Mouse (Mus musculus) CH12.LX (cell line): Measurements from ENCODE around the gene Gm11032. TPM values are rescaled to one million over a fixed set of nuclear protein-coding genes. Genes with fewer than 3 reads are reported as not detected.

ENCODE experiments used
- DNase-seq: peaks from one replicate; pipeline ENCODE4 v3.0.0-alpha.2; 2013; ENCODE audit errors: extremely low read depth
- H3K27ac ChIP-seq: 2 replicates; pipeline ENCODE4 v1.5.1; 2012; ENCODE audit warnings: low read depth, mild to moderate bottlenecking, control low read depth, moderate library complexity; ENCODE audit not compliant: insufficient read depth
- H3K27me3 ChIP-seq: replicated peaks from 2 replicates; pipeline ENCODE3; 2012; ENCODE audit warnings: inconsistent platforms
- H3K36me3 ChIP-seq, 2 experiments: replicated peaks in 1 of 2; 2 replicates each; pipeline versions ENCODE3 to v1.6.1; 2012; ENCODE audit warnings: inconsistent platforms in 1 of 2, low read length in 1 of 2, mild to moderate bottlenecking in 1 of 2, mixed read lengths in 1 of 2, moderate library complexity in 1 of 2; ENCODE audit not compliant: control insufficient read depth in 1 of 2, insufficient read depth in 1 of 2
- H3K4me1 ChIP-seq, 2 experiments: 2 replicates each; pipeline ENCODE4 v1.6.1; 2012; ENCODE audit warnings: inconsistent platforms in 1 of 2, moderate library complexity in 1 of 2; ENCODE audit not compliant: insufficient read depth in 2 of 2, control insufficient read depth in 1 of 2
- H3K4me2 ChIP-seq: 2 replicates; pipeline ENCODE4 v1.6.1; 2012; ENCODE audit warnings: low read depth, mild to moderate bottlenecking, control low read depth; ENCODE audit not compliant: poor library complexity, insufficient read depth, severe bottlenecking
- H3K4me3 ChIP-seq, 3 experiments: fragments of 150-350 bp in 1 of 3; sonication (generic) in 1 of 3; replicated peaks in 1 of 3; 2 replicates each; pipeline versions ENCODE3 to v1.5.1; 2011 to 2012; ENCODE audit warnings: low read depth in 2 of 3, low read length in 2 of 3, mild to moderate bottlenecking in 2 of 3, moderate library complexity in 2 of 3, control low read depth in 1 of 3, improper control_type of control experiment in 1 of 3, inconsistent platforms in 1 of 3, mixed read lengths in 1 of 3; ENCODE audit not compliant: poor library complexity in 1 of 3
- H3K79me2 ChIP-seq: replicated peaks from 2 replicates; pipeline ENCODE4 v1.6.1; 2012; ENCODE audit warnings: mild to moderate bottlenecking, moderate library complexity; ENCODE audit not compliant: control insufficient read depth, poor library complexity, insufficient read depth, severe bottlenecking; ENCODE audit errors: extremely low read depth
- H3K9ac ChIP-seq: 2 replicates; pipeline ENCODE4 v1.6.1; 2012; ENCODE audit warnings: low read depth, mild to moderate bottlenecking, control low read depth, moderate library complexity; ENCODE audit not compliant: insufficient read depth
- H3K9me3 ChIP-seq: replicated peaks from 2 replicates; pipeline ENCODE3; 2012; ENCODE audit warnings: low read length, inconsistent platforms, mixed read lengths
- CHD2 ChIP-seq: IDR thresholded peaks from 2 replicates; pipeline ENCODE4 v1.6.1; 2011; ENCODE audit warnings: low read length, improper control_type of control experiment
- GABPA ChIP-seq: IDR thresholded peaks from 2 replicates; pipeline ENCODE4 v1.6.1; 2012; ENCODE audit warnings: low read depth, low read length, improper control_type of control experiment, inconsistent platforms; ENCODE audit not compliant: insufficient replicate concordance
- HCFC1 ChIP-seq: IDR thresholded peaks from 2 replicates; pipeline ENCODE4 v1.6.1; 2012; ENCODE audit warnings: low read depth, mild to moderate bottlenecking, inconsistent platforms, low read length, improper control_type of control experiment
- IRF4 ChIP-seq: IDR thresholded peaks from 2 replicates; pipeline ENCODE4 v1.6.1; 2014; ENCODE audit warnings: low read depth, mild to moderate bottlenecking, inconsistent platforms, low read length, improper control_type of control experiment
- JUN ChIP-seq: IDR thresholded peaks from 2 replicates; pipeline ENCODE4 v1.6.1; 2011; ENCODE audit warnings: low read depth, mild to moderate bottlenecking, low read length, improper control_type of control experiment, moderate library complexity; ENCODE audit not compliant: insufficient read depth
- KAT2A ChIP-seq: IDR thresholded peaks from 2 replicates; pipeline ENCODE4 v1.6.1; 2012; ENCODE audit warnings: low read length, improper control_type of control experiment, inconsistent platforms; ENCODE audit not compliant: insufficient replicate concordance
- MAFK ChIP-seq: IDR thresholded peaks from 2 replicates; pipeline ENCODE4 v1.6.1; 2011; ENCODE audit warnings: low read length, improper control_type of control experiment; ENCODE audit not compliant: insufficient replicate concordance
- MXI1 ChIP-seq: IDR thresholded peaks from 2 replicates; pipeline ENCODE4 v1.6.1; 2011; ENCODE audit warnings: mild to moderate bottlenecking, low read depth, low read length, improper control_type of control experiment
- MYC ChIP-seq: IDR thresholded peaks from 2 replicates; pipeline ENCODE4 v1.6.1; 2011; ENCODE audit warnings: low read depth, mild to moderate bottlenecking, improper control_type of control experiment, low read length
- PAX5 ChIP-seq: IDR thresholded peaks from 2 replicates; pipeline ENCODE4 v1.6.1; 2012; ENCODE audit warnings: low read length, inconsistent platforms, mixed read lengths
- POLR2A ChIP-seq: IDR thresholded peaks from 2 replicates; pipeline ENCODE4 v1.6.1; 2011; ENCODE audit warnings: low read depth, mild to moderate bottlenecking, improper control_type of control experiment, low read length
- POLR2AphosphoS2 ChIP-seq: IDR thresholded peaks from 2 replicates; pipeline ENCODE4 v1.6.1; 2011; ENCODE audit warnings: low read depth, low read length, improper control_type of control experiment
- TCF12 ChIP-seq: IDR thresholded peaks from 2 replicates; pipeline ENCODE4 v1.6.1; 2014; ENCODE audit warnings: low read depth, mild to moderate bottlenecking, inconsistent platforms, low read length, improper control_type of control experiment
- USF1 ChIP-seq: IDR thresholded peaks from 2 replicates; pipeline ENCODE4 v1.6.1; 2014; ENCODE audit warnings: low read depth, mild to moderate bottlenecking, inconsistent platforms, low read length, improper control_type of control experiment
- USF2 ChIP-seq: conservative IDR thresholded peaks from 2 replicates; pipeline ENCODE4 v1.6.1; 2011; ENCODE audit warnings: low read depth, low read length, improper control_type of control experiment
- ZKSCAN1 ChIP-seq: IDR thresholded peaks from 2 replicates; pipeline ENCODE4 v1.6.1; 2012; ENCODE audit warnings: low read depth, inconsistent platforms, low read length, improper control_type of control experiment, borderline replicate concordance
- ZMIZ1 ChIP-seq: IDR thresholded peaks from 2 replicates; pipeline ENCODE4 v1.6.1; 2012; ENCODE audit warnings: low read depth, mild to moderate bottlenecking, inconsistent platforms, low read length, improper control_type of control experiment
- dilution Hi-C: fragments of 300-500 bp; cut with MboI; formaldehyde crosslinking; loops from 2 replicates; pipeline ENCODE4 v1.14.3; 2020; ENCODE audit warnings: low sequenced_read_pairs; ENCODE audit not compliant: extremely low pct_unique_long_range_greater_than_20kb, extremely low pct_ligation_motif_present
- in situ Hi-C: fragments of 300-500 bp; cut with MboI; formaldehyde crosslinking; loops from 3 replicates; pipeline ENCODE4 v1.14.3; 2019; ENCODE audit warnings: low sequenced_read_pairs, low pct_ligation_motif_present, low pct_unique_long_range_greater_than_20kb, mixed read lengths
- polyA plus RNA-seq: library from polyadenylated mRNA; unstranded; fragments of >175 nt; gene quantifications from 2 replicates; pipeline ENCODE4 v1.2.1, GENCODE M21; 2012; ENCODE audit warnings: low read depth; ENCODE audit not compliant: insufficient read length
- total RNA-seq, 2 experiments: library from RNA; depleted of rRNA; stranded (reverse); fragments of 300-350 nt in 1 of 2; fragments of >200 nt in 1 of 2; gene quantifications; 2 replicates each; pipeline ENCODE4 v1.2.3; 2012 to 2014

The Gm11032 gene
- total and polyA plus RNA-seq, 3 experiments = not detected

DNA sequence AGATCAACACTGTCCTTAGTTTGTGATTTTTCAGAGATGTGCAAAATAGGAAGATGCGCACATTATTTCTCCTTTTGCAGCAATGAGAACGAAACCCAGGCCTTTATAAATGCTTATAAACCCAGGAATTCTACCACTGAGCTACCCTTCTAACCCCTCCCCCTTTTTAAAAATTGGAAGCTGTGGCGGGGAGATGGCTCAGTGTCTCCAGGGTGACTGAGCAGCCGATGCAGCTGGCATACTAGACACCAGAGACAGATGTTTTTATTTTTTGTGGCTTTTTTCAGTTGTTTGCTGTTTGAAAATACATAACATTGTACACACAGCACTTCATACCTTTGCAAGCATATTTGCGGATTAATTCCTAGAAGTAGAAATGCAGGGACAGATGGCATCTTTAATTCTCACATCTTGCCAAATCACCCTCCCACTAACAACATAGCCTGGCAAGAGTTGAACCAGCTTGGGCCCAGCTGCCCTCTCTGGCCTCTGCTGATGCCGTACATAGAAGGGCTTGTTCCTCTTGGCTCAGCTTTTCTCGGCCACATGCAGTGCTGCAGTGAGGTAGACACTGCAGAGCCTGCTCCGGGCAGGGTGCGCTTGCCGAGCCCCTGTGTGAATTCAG is 42.1 kb downstream of the Gm11032 start:
- Histone ChIP-seq H3K9ac (peak overlapping the region; percentile 12; the same call in 1 of the 2 replicates), H3K9me3 (no peaks in the 10 kb centered on the region), H3K4me3 (no peak overlapping the region), H3K27me3 (no peaks in the 10 kb centered on the region), H3K27ac (peak overlapping the region; percentile 27; the same call in 1 of the 2 replicates), H3K4me2 (peak overlapping the region; percentile 62; the same call in 1 of the 2 replicates), H3K79me2 (no peaks in the 10 kb centered on the region), H3K4me1 (peaks cover 3 to 29% of the 10 kb centered on the region in 2 experiments), H3K36me3 (peaks cover 35 to 53% of the 10 kb centered on the region in 2 experiments)
- DNase-seq = peak; percentile 16
- dilution Hi-C loops (no loop called here), in situ Hi-C loops (no loop called here)
- TF ChIP-seq KAT2A (no peak), USF1 (no peak), HCFC1 (no peak), CHD2 (no peak)

GRCm38 (mm10) chr11:4662496-4662878 is 42.6 kb downstream of the Gm11032 start:
- H3K9me3 ChIP-seq = no peaks in the 10 kb centered on the region
- no peak overlapping the region for H3K4me2 ChIP-seq
- TF ChIP-seq IRF4 = no peak
- no peak for TF ChIP-seq MXI1
- no peak for TF ChIP-seq ZMIZ1
- TF ChIP-seq ZKSCAN1 = no peak
- TF ChIP-seq MAFK = no peak
- no peak for TF ChIP-seq USF2
- no peak for TF ChIP-seq MYC
- no peak for TF ChIP-seq PAX5
- no peak for TF ChIP-seq JUN
- no peak for TF ChIP-seq TCF12
- no peak for TF ChIP-seq HCFC1
- TF ChIP-seq POLR2AphosphoS2 = no peak
- TF ChIP-seq GABPA = no peak
- TF ChIP-seq POLR2A = no peak
- no peak overlapping the region for H3K27ac ChIP-seq
- H3K27me3 ChIP-seq = no peaks in the 10 kb centered on the region
- in situ Hi-C loops (no loop called here), dilution Hi-C loops (no loop called here)
- DNase-seq = no peak
- H3K79me2 ChIP-seq = no peaks in the 10 kb centered on the region
- no peak overlapping the region for H3K4me3 ChIP-seq
- peaks cover 3 to 29% of the 10 kb centered on the region in 2 experiments for H3K4me1 ChIP-seq
- peaks cover 36 to 53% of the 10 kb centered on the region in 2 experiments for H3K36me3 ChIP-seq
- no peak overlapping the region for H3K9ac ChIP-seq

Other genes with a start within 250 kb of the Gm11032 start
- gene Hormad2, start 179.0 kb upstream of the Gm11032 start, total RNA-seq (2012; rRNA removed) = not detected in 2 replicates
- not detected in 2 replicates for gene Hormad2, start 179.0 kb upstream of the Gm11032 start, total RNA-seq (2014; rRNA removed)
- not detected in 2 replicates for gene Hormad2, start 179.0 kb upstream of the Gm11032 start, polyA plus RNA-seq
- 46.3 and 53.8 TPM in 2 replicates for gene Mtmr3, start 25.2 kb upstream of the Gm11032 start, total RNA-seq (2012; rRNA removed)
- 31.7 and 32.6 TPM in 2 replicates for gene Mtmr3, start 25.2 kb upstream of the Gm11032 start, total RNA-seq (2014; rRNA removed)
- 30.3 and 32.5 TPM in 2 replicates for gene Mtmr3, start 25.2 kb upstream of the Gm11032 start, polyA plus RNA-seq
- gene Ascc2, start 17.7 kb downstream of the Gm11032 start, total RNA-seq (2012; rRNA removed) = 34.6 and 37.2 TPM in 2 replicates
- 25.1 and 26.0 TPM in 2 replicates for gene Ascc2, start 17.7 kb downstream of the Gm11032 start, total RNA-seq (2014; rRNA removed)
- 50.4 and 52.9 TPM in 2 replicates for gene Ascc2, start 17.7 kb downstream of the Gm11032 start, polyA plus RNA-seq
- 1,522 and 1,539 TPM in 2 replicates for gene Uqcr10, start 84.3 kb downstream of the Gm11032 start, total RNA-seq (2012; rRNA removed)
- gene Uqcr10, start 84.3 kb downstream of the Gm11032 start, total RNA-seq (2014; rRNA removed) = 905 and 1,007 TPM in 2 replicates
- gene Uqcr10, start 84.3 kb downstream of the Gm11032 start, polyA plus RNA-seq = 740 and 776 TPM in 2 replicates
- gene Zmat5, start 84.6 kb downstream of the Gm11032 start, total RNA-seq (2012; rRNA removed) = 74.8 and 75.2 TPM in 2 replicates
- 27.9 and 35.9 TPM in 2 replicates for gene Zmat5, start 84.6 kb downstream of the Gm11032 start, total RNA-seq (2014; rRNA removed)
- gene Zmat5, start 84.6 kb downstream of the Gm11032 start, polyA plus RNA-seq = 41.8 and 51.4 TPM in 2 replicates
- 0.50 and 0.51 TPM in 2 replicates for gene Cabp7, start 126.7 kb downstream of the Gm11032 start, total RNA-seq (2012; rRNA removed)
- gene Cabp7, start 126.7 kb downstream of the Gm11032 start, total RNA-seq (2014; rRNA removed) = not detected in 2 replicates
- not detected in 2 replicates for gene Cabp7, start 126.7 kb downstream of the Gm11032 start, polyA plus RNA-seq
- gene Nf2, start 229.5 kb downstream of the Gm11032 start, total RNA-seq (2012; rRNA removed) = 45.2 and 53.6 TPM in 2 replicates
- gene Nf2, start 229.5 kb downstream of the Gm11032 start, total RNA-seq (2014; rRNA removed) = 50.7 and 54.7 TPM in 2 replicates
- 103 and 108 TPM in 2 replicates for gene Nf2, start 229.5 kb downstream of the Gm11032 start, polyA plus RNA-seq